Mouse (Mus musculus) liver, adult 2 months (tissue): ENCODE measurements at regions not wholly inside any gene's neighbourhood (a gene's known extent, or its start where the extent isn't known, plus 50 kb on each side); places are given as distances from the start of the nearest gene placed in this dataset.
"Not testable (repeated sequence)": the region's sequence is repeated elsewhere in the genome, so short reads cannot be mapped to it uniquely, and the experiment has no call there.

Source experiments
- DNase-seq: peaks from one replicate; pipeline ENCODE4 v3.0.0-alpha.2; 2011; ENCODE audit warnings: low read depth, low spot score; ENCODE audit errors: extremely low read depth
- H3K27ac ChIP-seq: fragments of 200-500 bp; replicated peaks from 2 replicates; pipeline ENCODE4 v1.5.1; 2012; ENCODE audit warnings: low read depth, mild to moderate bottlenecking, control low read depth, inconsistent platforms, low read length; ENCODE audit not compliant: insufficient read depth
- H3K27me3 ChIP-seq: fragments of 200-500 bp; 2 replicates; pipeline ENCODE4 v1.6.1; 2012; ENCODE audit warnings: mild to moderate bottlenecking, moderate library complexity, low read length, inconsistent platforms; ENCODE audit not compliant: control insufficient read depth, insufficient read depth
- H3K36me3 ChIP-seq: fragments of 200-500 bp; 2 replicates; pipeline ENCODE4 v1.6.1; 2012; ENCODE audit warnings: low read length, inconsistent platforms; ENCODE audit not compliant: control insufficient read depth, insufficient read depth
- H3K4me1 ChIP-seq: fragments of 200-500 bp; 2 replicates; pipeline ENCODE4 v1.6.1; 2011; ENCODE audit warnings: low read length; ENCODE audit not compliant: control insufficient read depth, insufficient read depth
- H3K4me3 ChIP-seq: fragments of 200-500 bp; 2 replicates; pipeline ENCODE4 v1.5.1; 2011; ENCODE audit warnings: low read depth, mild to moderate bottlenecking, control low read depth, low read length, moderate library complexity; ENCODE audit not compliant: insufficient read depth
- H3K79me2 ChIP-seq: fragments of 200-500 bp; 2 replicates; pipeline ENCODE4 v1.6.1; 2012; ENCODE audit warnings: inconsistent platforms, mild to moderate bottlenecking, low read length, moderate library complexity; ENCODE audit not compliant: control insufficient read depth, insufficient read depth
- H3K9ac ChIP-seq: fragments of 200-500 bp; 2 replicates; pipeline ENCODE4 v1.6.1; 2012; ENCODE audit warnings: low read depth, mild to moderate bottlenecking, control low read depth, inconsistent platforms, low read length
- CTCF ChIP-seq: fragments of 200-500 bp; IDR thresholded peaks from 2 replicates; pipeline ENCODE4 v1.5.1; 2011; ENCODE audit warnings: low read depth, low read length, control low read depth
- POLR2A ChIP-seq: fragments of 200-500 bp; IDR thresholded peaks from 2 replicates; pipeline ENCODE4 v1.6.1; 2011; ENCODE audit warnings: low read length, control low read depth; ENCODE audit not compliant: insufficient read depth; ENCODE audit errors: extremely low read depth
- WGBS: fragments of 180-500 bp; shearing (Covaris S2); methylation state at CpG from one replicate; pipeline ENCODE4 v1.1.7; 2018; 5-methylcytosine and 5-hydroxymethylcytosine counted together

DNA sequence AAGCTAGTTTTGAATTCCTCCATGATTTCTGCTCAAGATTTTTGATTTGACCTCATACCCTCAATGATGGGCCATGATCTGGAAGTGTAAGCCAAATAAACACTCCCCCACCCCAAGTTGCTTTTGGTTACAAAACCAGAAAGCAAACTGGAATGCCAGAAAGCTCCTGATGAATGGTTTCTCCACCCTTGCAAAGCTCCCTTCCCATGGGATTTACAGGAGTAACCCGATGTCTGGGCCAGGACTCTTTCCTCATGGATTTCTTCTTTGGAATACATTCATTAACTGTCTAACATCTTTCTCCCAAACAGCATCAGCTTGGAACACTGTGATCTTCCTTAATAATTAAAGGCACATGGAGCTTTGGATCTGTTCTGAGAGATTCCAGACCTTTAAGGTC lies 227.3 kb upstream of the Sdr16c6 start:
- Histone ChIP-seq H3K27me3 (no peaks in the 10 kb centered on the region), H3K9ac (no peak overlapping the region), H3K4me1 (no peaks in the 10 kb centered on the region), H3K4me3 (no peak overlapping the region), H3K27ac (no peak overlapping the region), H3K36me3 (no peaks in the 10 kb centered on the region), H3K79me2 (no peaks in the 10 kb centered on the region)
- WGBS = 83% methylated on average over 1 of the region's 1 CpGs
- no peak for TF ChIP-seq CTCF
- TF ChIP-seq POLR2A = no peak
- DNase-seq = no peak

DNA sequence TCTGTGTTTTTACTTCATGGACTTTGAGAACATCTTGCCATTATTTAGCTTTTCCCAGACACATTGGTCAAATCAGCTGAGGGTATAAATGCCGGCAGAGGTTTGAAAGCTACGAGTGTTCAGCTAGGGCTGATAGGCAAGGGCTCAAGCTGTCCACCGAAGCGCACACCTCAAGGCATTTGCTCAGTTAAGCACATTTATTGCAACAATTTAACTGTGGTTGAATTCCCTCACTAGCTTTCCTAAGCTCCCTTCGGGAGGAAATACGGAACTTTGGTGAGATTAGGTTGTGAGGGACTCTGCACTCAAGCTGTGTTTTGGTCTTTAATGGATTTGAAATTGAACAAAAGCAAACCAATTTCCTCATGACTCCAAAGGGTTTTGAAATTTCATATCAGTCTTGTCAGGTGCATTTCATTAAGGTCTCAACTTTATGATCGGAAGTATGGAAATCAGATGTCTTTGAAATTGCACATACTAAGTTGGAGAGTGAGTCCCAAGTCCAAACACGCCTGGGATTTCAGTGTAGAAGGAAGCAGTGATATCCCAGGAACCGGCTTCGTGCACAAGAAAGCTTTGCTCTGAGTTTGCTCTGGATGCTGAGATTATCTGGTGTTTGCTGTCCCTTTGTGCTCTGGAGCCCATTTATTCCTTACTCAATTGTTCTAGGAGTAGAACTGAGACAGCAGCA lies 223.0 kb upstream of the Sdr16c6 start:
- H3K4me1 ChIP-seq = no peaks in the 10 kb centered on the region
- H3K27ac ChIP-seq = no peak overlapping the region
- TF ChIP-seq CTCF = no peak
- no peak for TF ChIP-seq POLR2A
- H3K4me3 ChIP-seq = no peak overlapping the region
- no peaks in the 10 kb centered on the region for H3K27me3 ChIP-seq
- H3K79me2 ChIP-seq = no peaks in the 10 kb centered on the region
- WGBS = 74% methylated on average over 10 of the region's 10 CpGs
- H3K9ac ChIP-seq = no peak overlapping the region
- no peak for DNase-seq
- H3K36me3 ChIP-seq = no peaks in the 10 kb centered on the region

DNA sequence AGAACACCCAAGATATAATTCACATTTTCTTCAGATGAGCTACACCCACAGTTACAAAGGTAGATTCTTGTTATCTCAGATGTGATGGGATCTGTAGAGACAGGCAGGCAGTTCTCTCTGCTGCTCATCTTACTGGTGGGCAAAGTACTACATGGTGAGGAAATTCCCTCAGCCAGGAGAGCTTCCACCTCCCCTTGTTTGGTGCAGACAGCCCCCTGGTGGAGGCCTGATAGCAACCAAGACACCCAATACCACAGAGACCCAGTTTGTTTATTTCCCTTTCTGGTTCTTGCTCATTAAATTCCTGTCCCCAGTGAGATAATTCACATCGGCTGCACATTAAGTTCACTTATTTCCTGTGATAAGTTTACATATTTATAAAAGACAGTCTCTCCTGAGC lies 222.3 kb upstream of the Sdr16c6 start:
- Histone ChIP-seq H3K9ac (no peak overlapping the region), H3K79me2 (no peaks in the 10 kb centered on the region), H3K36me3 (no peaks in the 10 kb centered on the region), H3K4me3 (no peak overlapping the region), H3K4me1 (no peaks in the 10 kb centered on the region), H3K27me3 (no peaks in the 10 kb centered on the region), H3K27ac (no peak overlapping the region)
- TF ChIP-seq CTCF = no peak
- TF ChIP-seq POLR2A = no peak
- 31% methylated on average over 1 of the region's 1 CpGs for WGBS
- no peak for DNase-seq

DNA sequence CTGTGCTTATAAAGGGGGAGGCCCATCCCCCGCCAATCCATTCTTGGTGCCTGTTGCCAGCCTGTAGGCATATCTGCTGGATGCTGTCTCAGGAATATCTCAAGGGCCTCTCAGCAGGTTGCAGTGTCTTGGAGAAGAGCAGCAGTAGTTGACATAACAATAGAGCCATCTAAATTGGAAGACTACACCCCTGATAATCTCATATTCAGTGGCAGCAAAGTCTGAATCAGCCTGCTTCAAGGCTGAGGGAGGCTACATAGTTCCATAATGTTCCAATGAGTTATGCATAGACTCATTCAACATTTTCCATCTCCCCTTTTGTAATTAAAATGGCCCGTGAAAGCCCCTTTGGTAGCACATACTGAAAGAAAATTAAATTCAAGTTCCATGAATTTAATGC lies 172.3 kb upstream of the Sdr16c6 start:
- Histone ChIP-seq H3K4me3 (no peak overlapping the region), H3K27me3 (no peaks in the 10 kb centered on the region), H3K36me3 (no peaks in the 10 kb centered on the region), H3K4me1 (no peaks in the 10 kb centered on the region), H3K79me2 (no peaks in the 10 kb centered on the region), H3K9ac (no peak overlapping the region), H3K27ac (no peak overlapping the region)
- DNase-seq = no peak
- TF ChIP-seq CTCF (no peak), POLR2A (no peak)
- WGBS = 93% methylated on average over 2 of the region's 2 CpGs

DNA sequence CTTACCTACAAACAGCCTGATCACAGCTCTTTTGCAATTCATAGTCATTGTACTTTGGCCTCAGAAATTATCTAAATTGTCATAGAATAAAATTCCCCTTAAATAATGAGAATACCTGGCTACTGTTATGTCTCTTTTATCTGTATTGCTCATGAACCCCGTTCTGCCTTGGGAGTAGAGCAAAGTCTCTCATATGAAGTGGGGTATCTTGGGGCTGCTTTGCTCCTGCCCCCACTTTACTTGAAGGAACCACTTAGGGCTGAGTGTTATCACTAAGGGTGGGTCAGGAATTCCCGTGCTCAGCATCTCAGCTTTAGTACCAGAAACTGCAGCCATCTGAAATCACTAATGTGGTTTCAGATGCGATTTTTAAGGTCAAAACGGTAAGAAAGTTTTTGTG lies 170.3 kb upstream of the Sdr16c6 start:
- TF ChIP-seq POLR2A (no peak), CTCF (no peak)
- 69% methylated on average over 4 of the region's 4 CpGs for WGBS
- Histone ChIP-seq H3K4me1 (no peaks in the 10 kb centered on the region), H3K36me3 (no peaks in the 10 kb centered on the region), H3K9ac (no peak overlapping the region), H3K4me3 (no peak overlapping the region), H3K27ac (no peak overlapping the region), H3K27me3 (no peaks in the 10 kb centered on the region), H3K79me2 (no peaks in the 10 kb centered on the region)
- no peak for DNase-seq

DNA sequence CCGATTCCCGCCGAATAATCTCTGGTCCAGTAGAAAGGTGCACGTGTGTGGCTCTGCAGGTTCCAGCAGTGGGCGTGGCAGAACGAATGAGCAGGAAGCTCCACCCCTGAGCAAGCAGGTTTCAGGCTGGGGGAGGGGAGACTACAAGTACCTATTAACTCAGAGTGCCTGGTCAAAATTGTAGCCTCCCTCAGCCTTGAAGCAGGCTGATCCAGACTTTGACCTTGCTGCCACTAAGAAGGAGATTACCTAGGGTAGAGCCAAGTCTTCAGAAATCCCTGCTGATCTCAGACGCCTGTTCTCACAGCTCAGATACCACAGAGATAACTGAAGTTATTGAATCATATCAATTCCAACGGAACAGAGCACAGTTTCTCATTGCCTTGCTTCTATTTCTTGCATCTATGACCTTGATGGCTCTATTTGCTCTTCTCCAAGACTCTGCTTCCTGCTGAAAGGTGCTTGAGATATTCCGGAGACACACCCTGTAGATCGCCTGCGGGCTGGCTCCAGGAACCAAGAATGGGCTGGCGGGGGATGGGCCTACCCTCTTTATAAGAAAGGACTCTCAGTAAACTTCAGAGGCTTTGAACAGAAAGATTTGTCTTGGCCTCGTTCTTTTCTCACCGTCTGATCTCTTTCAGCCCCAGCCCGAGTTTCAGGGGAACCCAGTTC lies 165.1 kb upstream of the Sdr16c6 start:
- not testable (repeated sequence) for H3K79me2 ChIP-seq, H3K27ac ChIP-seq, DNase-seq, H3K4me1 ChIP-seq, H3K27me3 ChIP-seq, H3K9ac ChIP-seq, H3K36me3 ChIP-seq, H3K4me3 ChIP-seq
- 84% methylated on average over 15 of the region's 15 CpGs for WGBS
